Mouse (Mus musculus): ENCODE results near the gene Sox6.

The Sox6 gene

DNA sequence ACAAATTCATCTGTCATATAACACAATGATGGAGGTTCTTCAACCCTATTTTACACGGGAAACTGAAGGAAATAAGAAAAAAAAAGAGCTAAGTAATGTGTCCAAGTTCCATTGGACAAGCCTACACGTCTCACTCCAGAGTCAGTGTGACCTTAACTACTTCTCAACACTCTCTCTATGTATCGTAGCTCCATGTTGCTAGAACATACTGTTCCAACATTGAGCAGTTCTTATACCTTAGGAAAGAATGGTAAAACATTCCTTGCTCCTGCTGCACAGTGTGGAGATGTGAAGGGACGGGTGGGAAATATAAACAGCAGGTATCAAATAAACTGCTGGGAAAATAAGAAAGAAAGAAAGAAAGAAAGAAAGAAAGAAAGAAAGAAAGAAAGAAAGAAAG is 209.3 kb downstream of the Sox6 start:
- DNase-seq = no peak

DNA sequence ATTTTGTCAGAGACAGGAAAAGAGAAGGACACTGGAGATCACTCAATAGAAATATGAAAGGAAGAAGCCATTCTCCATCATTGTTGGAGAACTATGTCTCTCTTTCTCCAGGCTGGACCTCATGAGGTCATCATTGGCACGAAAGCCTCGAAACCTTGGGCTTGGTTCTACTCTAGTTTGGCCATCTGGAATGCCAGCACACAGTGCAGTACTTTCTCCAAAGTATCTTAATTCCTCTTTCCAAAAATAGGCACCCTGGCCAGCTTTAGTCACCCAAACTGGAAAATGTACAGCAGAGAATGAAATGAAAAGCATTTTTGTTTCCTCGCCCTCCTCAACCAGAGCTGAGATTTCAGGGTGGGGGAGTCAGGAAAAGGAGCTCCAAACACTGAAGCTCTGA is 213.3 kb downstream of the Sox6 start:
- no peak for DNase-seq

- no peak for DNase-seq
Observed at GRCm38 (mm10) chr7:115824621-115825256, 213.9 kb downstream of the Sox6 start.

GRCm38 (mm10) chr7:115819136-115819535 is 219.5 kb downstream of the Sox6 start:
- no peak for DNase-seq

- no peak for DNase-seq
Observed at GRCm38 (mm10) chr7:115803256-115803655, 235.3 kb downstream of the Sox6 start.

- no peak for DNase-seq
Observed at GRCm38 (mm10) chr7:115794139-115794858, 244.3 kb downstream of the Sox6 start.

- DNase-seq = no peak
Observed at GRCm38 (mm10) chr7:115792841-115793240, 245.8 kb downstream of the Sox6 start.

GRCm38 (mm10) chr7:115789116-115789823 is 249.3 kb downstream of the Sox6 start:
- DNase-seq = no peak

- no peak for DNase-seq
Observed at GRCm38 (mm10) chr7:115783982-115784917, 254.3 kb downstream of the Sox6 start.

DNA sequence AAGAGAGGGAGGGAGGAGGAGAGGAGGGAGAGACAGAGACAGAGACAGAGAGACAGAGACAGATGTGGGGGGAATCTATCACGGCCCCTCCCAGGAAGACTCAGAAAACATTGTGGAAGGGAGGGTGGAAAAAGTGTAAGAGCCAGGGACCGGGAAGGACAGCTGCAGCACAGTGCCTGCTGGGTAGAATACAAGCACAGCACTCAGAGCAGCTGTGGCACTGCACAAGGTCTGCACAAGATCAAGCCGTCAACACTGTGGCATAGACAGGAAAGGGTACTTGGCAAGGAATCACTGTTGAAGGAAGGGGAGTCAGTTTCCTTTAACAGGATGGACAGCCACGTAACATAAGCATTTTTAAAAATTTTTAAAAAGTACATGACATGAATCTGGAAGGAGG is 258.4 kb downstream of the Sox6 start:
- no peak for DNase-seq

DNA sequence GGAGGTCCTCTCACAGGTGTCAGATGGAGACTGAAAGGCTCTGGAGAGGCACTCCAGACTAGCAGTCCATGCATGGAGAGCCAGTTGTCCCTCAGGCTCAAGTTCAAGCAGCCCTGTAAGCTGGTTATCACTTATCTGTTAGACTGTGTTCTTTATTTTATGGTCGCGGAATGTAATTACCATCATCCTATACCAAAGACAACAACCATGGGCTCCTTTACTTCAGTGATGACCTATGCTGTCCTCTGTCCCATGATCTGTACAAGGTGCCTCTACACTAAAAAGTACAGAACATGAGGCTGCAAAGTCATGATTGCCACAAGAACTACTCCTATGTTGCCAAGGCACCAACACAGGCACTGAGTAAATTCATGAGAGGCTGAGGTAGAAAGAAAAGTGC is 259.1 kb downstream of the Sox6 start:
- no peak for DNase-seq

- DNase-seq = no peak
Observed at GRCm38 (mm10) chr7:115776736-115777135, 261.9 kb downstream of the Sox6 start.

GRCm38 (mm10) chr7:115776324-115776723 is 262.3 kb downstream of the Sox6 start:
- DNase-seq = no peak

DNA sequence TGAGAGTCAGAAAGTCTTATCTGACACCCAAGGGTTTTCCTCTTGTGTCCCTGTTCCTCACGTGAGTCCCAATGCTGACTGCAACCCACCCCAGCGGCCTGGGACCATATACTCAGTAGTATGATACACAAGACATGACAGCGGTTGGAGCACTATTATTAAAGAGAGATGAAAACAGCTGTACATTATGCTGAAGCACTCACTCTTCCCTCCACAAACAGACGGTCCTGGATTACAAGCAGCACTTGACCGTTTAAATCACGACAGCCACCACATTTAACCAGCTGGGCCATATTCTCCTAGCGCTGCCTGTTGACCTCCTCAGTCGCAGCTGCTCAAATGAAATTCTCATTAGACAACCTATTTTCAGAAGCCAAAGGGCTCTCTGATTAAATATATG is 272.3 kb downstream of the Sox6 start:
- no peak for DNase-seq

DNA sequence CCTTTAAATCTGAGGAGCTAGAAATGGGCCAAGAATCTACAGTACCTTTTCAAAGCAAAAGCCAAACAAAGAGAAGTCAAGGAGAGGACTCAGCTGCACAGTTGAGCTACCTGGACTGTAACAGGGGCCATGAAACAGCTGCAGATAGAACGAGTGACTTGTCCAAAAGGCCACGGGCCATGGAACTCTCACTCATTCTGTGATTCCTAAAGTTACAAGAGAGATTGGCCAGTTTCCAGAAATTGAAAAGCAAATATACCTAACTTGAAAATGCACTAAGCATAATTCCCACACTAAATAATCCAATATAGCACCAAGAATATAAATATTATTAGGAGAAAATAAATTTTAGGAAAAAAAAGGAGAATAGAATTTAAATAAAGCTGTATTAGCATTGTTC is 274.7 kb downstream of the Sox6 start:
- DNase-seq = no peak

GRCm38 (mm10) chr7:115758172-115758571 is 280.4 kb downstream of the Sox6 start:
- DNase-seq = no peak

DNA sequence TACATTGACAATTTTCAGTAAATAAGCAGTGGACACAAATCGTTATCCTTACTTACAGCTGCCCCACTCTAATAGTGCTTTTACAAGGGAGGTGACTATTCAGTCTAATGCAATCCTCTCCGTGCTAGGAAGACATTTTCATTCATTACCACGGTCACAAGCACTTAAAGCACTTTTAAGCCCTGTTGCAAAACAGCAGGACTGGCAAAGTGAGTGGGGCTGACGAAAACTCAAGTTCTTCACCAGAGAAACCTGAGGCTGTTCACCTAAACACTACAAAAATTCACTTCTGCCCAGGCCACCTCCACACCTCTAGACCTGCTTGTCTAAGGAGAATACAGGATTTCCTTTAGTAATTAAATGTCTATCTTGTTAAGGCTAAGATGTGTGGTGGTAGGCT is 283.3 kb downstream of the Sox6 start:
- DNase-seq = no peak

DNA sequence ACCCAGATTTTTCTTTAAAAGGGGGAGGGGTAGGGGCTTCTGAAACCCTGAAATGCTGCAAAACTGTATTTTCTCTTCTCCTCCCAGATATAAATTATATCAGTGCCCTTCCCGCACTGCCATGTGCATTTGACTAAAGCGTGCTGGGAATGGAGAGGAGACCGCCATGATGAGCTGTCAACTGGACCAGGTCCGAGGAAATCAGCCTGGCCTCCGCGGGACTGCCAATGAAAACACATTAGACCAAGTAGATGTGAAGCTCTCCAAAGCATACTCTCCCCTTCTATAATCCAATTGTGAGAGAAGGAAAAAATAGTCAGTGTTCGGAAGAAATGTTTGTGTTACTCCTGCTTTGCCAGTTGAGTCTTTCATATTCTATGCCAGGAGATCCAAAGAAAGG is 284.4 kb downstream of the Sox6 start:
- no peak for DNase-seq

GRCm38 (mm10) chr7:115752121-115752634 is 286.4 kb downstream of the Sox6 start:
- DNase-seq = no peak

DNA sequence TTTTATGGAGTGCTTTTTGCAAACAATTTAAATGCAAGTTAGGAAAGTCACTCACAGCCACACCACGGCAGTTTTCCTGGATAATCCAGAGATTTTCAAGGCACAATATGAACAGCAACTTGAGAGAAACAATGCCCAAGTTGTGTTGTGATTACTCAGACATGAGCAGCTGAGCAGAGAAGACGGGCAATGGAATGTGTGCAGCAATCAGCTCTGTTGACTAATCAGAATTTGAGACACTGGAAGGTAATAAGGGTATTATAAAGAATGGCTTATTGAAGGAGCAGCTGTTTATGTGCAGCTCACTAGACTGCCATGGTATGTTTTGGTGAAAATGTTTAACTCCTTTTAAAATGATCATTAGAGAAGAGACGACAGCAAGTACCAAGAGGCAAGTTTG is 287.5 kb downstream of the Sox6 start:
- DNase-seq = no peak

DNA sequence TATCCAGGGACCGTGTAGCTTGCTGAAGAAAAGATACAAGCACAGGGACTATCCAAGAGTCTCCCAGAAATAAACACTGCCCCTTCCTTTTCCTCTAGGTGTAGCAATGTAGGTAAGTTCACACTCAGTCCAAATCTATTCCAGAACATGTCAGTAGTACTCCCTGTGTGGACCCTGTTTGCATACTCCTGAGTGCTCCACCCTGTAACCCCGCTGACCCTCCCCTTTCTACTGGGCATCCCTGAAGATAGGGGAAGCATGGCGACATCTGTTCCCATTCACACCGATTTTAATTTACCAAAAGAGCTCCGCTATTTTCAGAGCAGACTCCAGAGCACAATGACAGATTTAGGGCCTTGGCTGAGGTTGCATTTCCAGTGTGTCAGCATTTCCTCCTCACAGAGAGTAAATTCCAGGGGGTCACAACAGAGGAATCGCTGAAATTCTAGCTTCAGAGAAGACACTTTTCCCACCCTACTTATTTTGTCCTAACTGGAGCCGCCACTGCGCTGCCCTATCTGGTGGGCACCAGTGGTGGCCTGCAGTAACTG is 288.2 kb downstream of the Sox6 start:
- no peak for DNase-seq

DNA sequence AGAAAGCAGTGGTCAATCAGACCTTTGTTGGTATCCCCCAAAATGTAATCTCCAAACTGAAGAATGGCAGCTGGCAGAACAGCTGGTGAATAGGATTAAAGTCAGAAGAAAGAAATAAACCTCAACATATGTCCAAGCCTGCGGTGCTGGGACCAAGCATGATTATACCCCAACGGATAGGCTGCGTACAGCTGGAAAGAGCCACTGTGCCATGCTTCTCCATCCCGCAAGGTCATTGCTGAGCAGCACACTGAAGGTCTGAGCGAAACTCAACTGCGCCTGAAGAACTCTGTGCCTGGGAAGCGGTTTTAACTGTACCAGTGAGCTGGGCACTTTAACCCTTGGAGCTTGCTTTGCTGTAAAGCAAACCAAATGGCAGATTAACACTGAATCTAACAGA is 291.1 kb downstream of the Sox6 start:
- DNase-seq = no peak
